Comparison of ENCODE assay signal across 9 mouse cellular contexts in the genomic region with DNA sequence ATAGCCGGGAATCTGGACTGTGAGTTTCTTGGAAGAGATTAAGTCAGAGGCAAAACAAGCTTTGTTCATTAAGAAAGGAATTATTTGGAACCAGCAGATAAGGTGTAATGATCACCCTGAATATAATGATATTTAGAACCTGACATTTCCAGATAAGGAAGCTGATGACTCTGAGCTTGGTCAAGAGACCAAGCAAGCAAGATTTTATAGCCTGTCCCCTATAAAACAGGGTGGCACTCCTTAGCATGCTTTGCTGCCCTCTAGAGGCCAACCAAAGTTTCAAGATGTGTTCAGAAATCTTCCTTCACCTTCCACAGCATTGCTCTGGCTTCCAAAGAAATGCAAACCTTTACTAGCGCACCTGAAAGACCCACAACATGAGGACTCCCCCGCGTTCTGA. TPM values are rescaled to one million over a fixed set of nuclear protein-coding genes. Genes with fewer than 3 reads are reported as not detected.
DNase-seq lines count a peak whose midpoint lies in the region; ATAC-seq and TF ChIP-seq lines count a peak whose summit lies in the region.
"Had no signal": no experiment of that assay in that cellular context is flagged by ENCODE, and none has a peak within 500 bp of the region (broad histone marks: within the 10 kb centered on the region; RNA-seq: fewer than 3 reads in every experiment).

No protein-coding gene starts in this region.

- TF ChIP-seq CTCF in liver, postnatal 0 days (IDR thresholded peaks at IDR 0.05; ENCODE audit: low read depth), result peak; percentile 80

- H3K4me3 ChIP-seq in liver, postnatal 0 days (ENCODE audit: low read depth, low read length), result no peak overlapping the region

- no peak overlapping the region for H3K9ac ChIP-seq in liver, postnatal 0 days (replicated peaks)

- H3K4me2 ChIP-seq in liver, postnatal 0 days (ENCODE audit: low read depth, low read length), result no peak overlapping the region

- peak; percentile 87 for DNase-seq in CD4-positive, CD25-positive, alpha-beta regulatory T cell, adult 2 months (ENCODE audit: low read depth, low spot score)
- DNase-seq in MEL-GATA-1-ER (ENCODE audit: extremely low read depth, low read depth), result peak; percentile 81
- peak; percentile 13 for DNase-seq in cerebellum, adult 9-10 months
- DNase-seq in heart, postnatal 14 days, result peak; percentile 55 to 74
- DNase-seq in layer of hippocampus, adult 18-20 months (ENCODE audit: low spot score in 2 of 2), result peak; percentile 27 to 67
- DNase-seq in liver, postnatal 0 days, result peak; percentile 52
- peak; percentile 16 for DNase-seq in ovary, postnatal 36 days (ENCODE audit: low spot score)
- peak; percentile 60 for DNase-seq in yolk sac, embryonic 10.5 days (ENCODE audit: low spot score)

- no peak for TF ChIP-seq EP300 in liver, postnatal 0 days (IDR thresholded peaks at IDR 0.05; ENCODE audit: low read depth)

- WGBS in liver, postnatal 0 days (ENCODE audit: insufficient replicate concordance), result 53% methylated on average over 4 of the region's 4 CpGs

- no peaks in the 10 kb centered on the region for H3K4me1 ChIP-seq in liver, postnatal 0 days (ENCODE audit: insufficient read depth)

- intact Hi-C loops in heart, postnatal 14 days (cut with DNase I), result loop anchor here (2.0 to 10.0 kb wide), 2 partner anchors 125 to 409 kb away; partner anchors contain the start of gene Tmem14a

- no peaks in the 10 kb centered on the region for H3K9me3 ChIP-seq in liver, postnatal 0 days (ENCODE audit: low read length)

- H3K27ac ChIP-seq in liver, postnatal 0 days (ENCODE audit: low read depth), result no peak overlapping the region

- no peaks in the 10 kb centered on the region for H3K27me3 ChIP-seq in liver, postnatal 0 days (ENCODE audit: insufficient read depth, low read length)

- no peak for ATAC-seq in liver, postnatal 0 days

- no peaks in the 10 kb centered on the region for H3K36me3 ChIP-seq in liver, postnatal 0 days (replicated peaks; ENCODE audit: insufficient read depth, low read length)

RNA-seq across cellular contexts. Expression of gene Khdc1a, which starts 5.2 kb away (rescaled TPM):
- not detected for total RNA-seq in heart, postnatal 14 days (2021)
- total RNA-seq in layer of hippocampus, adult 18-20 months (2021), result not detected
- not detected in 2 replicates for polyA plus RNA-seq in liver, postnatal 0 days (2015; fragmentation: Nextera tagmentation; extraction: Ambion mirVana)
- total RNA-seq: gastrocnemius, postnatal 36 days had no signal

RNA-seq across cellular contexts. Expression of gene Khdc1c, which starts 23.9 kb away (rescaled TPM):
- not detected for total RNA-seq in heart, postnatal 14 days (2021)
- not detected for total RNA-seq in layer of hippocampus, adult 18-20 months (2021)
- polyA plus RNA-seq in liver, postnatal 0 days (2015; fragmentation: Nextera tagmentation; extraction: Ambion mirVana), result not detected in 2 replicates
- total RNA-seq: gastrocnemius, postnatal 36 days had no signal

RNA-seq across cellular contexts. Expression of gene Khdc1b, which starts 39.1 kb away (rescaled TPM):
- not detected for total RNA-seq in heart, postnatal 14 days (2021)
- not detected for total RNA-seq in layer of hippocampus, adult 18-20 months (2021)
- not detected in 2 replicates for polyA plus RNA-seq in liver, postnatal 0 days (2015; fragmentation: Nextera tagmentation; extraction: Ambion mirVana)
- total RNA-seq: gastrocnemius, postnatal 36 days had no signal

Comparison
In these comparisons a context has a peak if more than half of its experiments do, and no peak if none do; other contexts are left out.
1. DNase-seq: peak in every context shown above with its lines; median percentile 87 in CD4-positive, CD25-positive, alpha-beta regulatory T cell, adult 2 months; 81 in MEL-GATA-1-ER; 64 in heart, postnatal 14 days; 60 in yolk sac, embryonic 10.5 days; 52 in liver, postnatal 0 days; 47 in layer of hippocampus, adult 18-20 months; 16 in ovary, postnatal 36 days; 13 in cerebellum, adult 9-10 months.